Mouse (Mus musculus) lung, postnatal 10 days (tissue): Measurements from ENCODE around the gene Csf1.
"Not testable (repeated sequence)": the region's sequence is repeated elsewhere in the genome, so short reads cannot be mapped to it uniquely, and the experiment has no call there.

Source experiments
- DNase-seq: peaks from one replicate; pipeline ENCODE4 v3.0.0; 2021

Gene Csf1

DNA sequence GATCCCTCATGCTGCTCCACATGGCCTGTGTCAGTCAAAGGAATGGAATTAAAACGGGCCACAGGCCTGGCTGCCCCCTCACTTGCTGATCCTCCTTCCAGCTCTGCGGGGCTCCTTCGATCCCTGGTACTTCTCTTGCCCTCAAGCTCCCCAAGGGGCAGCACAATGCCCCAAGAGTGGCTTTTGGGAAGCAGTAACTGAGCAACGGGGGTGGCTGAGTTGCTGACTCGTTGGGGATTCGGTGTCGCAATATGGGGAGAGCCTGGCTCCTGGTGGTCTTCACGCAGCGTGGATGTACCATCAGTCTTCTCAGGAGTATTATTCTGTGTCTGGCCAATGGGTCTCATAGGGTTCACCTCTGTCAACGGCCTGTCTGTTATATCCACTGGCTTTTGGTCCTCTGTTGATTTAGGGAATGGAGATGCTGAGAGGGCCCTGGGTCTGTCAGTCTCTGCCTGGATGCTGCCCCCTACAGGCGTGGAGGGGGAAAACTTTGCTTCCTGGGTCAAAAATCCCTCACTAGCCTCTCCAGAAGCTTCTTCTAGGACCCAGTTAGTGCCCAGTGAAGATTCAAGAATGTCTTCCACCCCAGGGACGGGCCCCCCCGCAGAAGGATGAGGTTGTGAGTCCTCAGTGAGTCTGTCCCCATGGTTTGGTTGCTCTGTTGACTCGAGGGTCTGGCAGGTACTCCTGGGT is 11.9 kb downstream of the Csf1 start:
- DNase-seq: no peak

DNA sequence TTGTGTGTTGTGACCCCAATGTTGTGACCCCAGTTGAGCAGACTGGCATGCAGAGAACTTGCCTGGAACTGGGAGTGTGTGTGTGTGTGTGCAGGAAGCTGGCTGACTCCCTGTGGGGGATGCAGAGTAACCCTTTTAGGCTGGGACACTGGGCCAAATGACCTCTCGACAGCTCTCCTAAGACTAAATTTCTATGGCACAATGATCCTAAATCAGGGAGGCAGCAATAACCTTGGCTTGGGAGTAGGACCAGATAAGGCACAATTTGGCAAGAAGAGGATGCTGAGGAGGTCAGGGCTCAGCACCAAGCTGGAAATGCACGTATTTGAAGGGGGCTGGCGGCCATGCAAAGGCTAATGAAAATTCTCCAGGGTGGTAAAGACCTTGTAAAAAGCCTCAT is 14.2 kb downstream of the Csf1 start:
- DNase-seq: no peak

DNA sequence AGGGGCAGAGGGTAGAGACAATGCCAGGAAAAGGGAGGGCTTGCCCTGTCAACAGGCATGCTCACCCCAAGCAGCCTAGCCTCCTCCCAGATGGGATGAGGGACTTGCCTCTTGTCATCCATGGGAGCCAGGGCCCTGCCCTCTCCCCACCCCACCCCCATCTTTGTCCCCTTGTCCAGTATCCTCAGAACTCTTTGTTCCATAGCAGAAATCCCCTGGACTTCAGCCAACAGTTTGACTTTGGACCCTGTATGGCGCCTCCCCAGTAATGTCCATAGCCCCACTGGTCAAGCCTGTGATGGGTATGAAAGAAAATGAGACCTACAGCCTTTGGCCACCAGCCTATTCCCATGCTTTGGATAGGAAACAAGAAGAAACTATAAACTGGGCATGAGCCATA is 16.6 kb downstream of the Csf1 start:
- peak; percentile 50 for DNase-seq

DNA sequence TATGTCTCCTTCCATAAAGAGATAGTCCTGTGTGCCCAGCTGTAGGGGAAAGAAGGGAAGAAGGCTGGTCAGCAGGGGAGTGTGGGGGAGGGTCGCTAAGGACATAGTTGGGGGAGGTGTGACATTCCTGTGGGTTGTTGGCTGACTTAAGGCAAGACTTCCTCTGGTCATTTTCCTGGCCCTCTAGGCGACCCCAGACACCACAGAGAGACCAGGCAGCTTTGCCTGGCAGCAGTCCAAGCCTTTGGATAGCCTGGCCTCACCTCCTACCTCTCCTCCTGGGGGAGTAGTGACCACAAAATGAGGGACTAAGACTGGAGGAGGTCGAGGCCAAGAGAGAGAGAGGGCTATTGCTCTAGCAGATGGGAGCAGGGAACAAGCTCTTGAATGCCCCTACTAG is 17.2 kb downstream of the Csf1 start:
- DNase-seq: peak; percentile 40

DNA sequence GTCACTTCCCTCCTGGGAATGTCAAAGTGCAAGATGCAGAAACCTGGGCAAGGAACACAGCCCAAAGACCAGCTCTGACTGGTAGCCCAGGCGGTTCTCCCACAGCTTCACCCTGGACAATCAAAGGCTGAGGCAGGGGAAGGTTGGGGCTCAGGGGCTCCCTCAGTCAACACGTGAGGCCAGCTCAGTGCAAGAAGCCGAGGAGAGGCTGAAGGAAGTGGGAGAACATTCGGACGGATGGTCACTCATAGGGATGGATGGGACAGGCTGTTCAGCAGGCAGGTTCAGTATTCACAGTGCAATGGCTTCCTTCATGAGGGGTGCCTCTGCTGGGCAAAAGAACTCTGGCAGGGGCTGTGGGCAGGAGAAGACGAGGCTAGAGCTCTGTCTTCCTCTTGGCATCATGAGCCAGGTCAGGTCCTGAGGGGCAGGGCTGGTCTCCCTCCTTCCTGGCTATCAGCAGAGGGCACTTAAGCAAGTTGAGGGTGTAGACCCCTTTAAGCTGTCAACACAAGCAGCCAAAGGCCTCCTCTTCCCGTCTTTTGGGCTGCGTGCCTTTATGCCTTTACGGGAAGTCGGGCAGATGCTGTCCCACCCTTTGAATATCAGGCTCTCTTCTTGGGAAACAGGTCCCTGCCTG is 18.1 kb downstream of the Csf1 start:
- DNase-seq: no peak

DNA sequence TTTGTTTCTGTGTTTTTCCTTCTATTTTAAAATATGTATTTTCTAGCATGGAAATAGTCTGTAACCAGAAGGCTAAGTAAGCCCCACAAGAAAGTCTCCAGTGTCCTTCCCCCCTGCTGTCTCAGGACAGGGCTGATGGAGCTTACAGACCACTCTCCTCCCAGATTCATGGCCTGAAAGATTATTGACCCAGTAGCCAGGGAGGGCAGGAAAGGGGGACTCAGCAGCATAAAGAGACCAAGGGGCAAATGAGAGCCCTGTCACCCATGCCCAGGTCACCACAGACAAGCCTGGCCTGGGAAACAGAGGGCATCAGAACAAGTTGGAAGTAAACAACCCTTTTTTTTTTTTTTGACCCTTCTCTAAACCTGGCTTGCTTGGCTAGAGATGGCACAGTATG is 18.9 kb downstream of the Csf1 start:
- DNase-seq: no peak

DNA sequence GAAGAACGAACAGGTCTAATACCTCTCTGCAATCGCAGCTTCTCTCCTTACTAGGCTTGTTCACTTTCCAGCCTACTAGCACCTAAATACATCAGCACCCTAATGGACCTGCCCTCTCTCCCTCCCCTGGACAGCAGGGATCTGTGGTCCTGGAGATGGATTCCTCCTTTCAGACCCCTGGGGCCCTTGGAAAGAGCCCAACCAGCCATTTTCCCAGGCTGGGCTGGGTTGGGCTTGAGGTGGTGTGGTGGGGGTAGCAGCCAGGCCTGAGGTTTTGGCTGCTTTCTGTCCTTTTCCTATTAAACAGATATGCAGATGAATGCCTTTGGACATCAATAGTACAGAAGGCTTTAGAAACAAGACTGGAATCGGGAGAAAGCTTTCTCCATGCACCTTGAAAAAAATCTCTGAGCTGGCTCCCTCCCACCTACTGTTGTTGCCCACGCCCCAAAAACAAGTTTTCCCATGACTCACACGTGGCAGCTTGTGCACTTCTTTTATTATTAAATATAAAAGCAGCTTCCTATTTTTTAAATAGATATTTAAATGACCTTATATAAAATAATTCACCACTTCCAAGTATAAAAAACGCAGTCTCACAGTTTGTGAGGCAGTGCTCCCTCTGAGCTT is 19.6 kb downstream of the Csf1 start:
- peak; percentile 86 for DNase-seq

DNA sequence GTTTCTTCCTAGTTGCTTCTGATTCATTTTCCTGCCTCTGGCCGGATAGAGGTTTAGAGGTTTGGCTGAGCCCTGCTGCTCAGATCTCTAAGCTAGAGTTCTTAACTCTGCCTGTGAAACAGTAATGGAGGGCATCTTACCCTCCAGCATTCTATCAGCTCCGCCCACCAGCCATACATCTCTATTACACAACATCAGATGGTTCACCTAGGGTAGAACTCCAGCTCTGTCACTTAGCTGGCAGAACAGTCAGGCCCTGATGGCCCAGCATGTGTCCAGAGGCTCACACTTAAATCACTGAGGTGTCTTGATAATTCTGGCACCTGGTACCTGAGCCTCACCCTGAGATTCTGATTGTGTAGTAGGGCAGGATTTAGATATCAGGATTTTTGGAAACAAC is 20.3 kb downstream of the Csf1 start:
- no peak for DNase-seq

DNA sequence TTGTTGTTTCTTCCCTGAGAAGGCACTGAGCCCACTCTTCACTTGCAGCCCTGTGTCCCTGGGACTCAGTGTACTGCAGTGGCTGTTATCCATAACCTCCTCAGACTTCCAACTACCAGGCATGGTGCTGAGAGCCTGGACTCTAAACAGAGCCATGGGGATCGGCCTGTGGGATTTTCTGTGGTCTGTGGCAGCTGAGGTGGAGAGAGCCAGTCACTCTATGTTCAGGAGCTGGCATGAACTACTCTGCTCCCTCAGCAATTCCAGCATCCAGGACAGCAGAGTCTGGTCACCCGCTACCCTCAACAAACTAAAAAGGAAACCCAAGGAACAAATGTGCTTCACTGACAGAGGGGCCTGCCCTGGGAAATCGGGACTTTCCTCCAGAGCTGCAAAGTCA is 20.8 kb downstream of the Csf1 start:
- DNase-seq: no peak

DNA sequence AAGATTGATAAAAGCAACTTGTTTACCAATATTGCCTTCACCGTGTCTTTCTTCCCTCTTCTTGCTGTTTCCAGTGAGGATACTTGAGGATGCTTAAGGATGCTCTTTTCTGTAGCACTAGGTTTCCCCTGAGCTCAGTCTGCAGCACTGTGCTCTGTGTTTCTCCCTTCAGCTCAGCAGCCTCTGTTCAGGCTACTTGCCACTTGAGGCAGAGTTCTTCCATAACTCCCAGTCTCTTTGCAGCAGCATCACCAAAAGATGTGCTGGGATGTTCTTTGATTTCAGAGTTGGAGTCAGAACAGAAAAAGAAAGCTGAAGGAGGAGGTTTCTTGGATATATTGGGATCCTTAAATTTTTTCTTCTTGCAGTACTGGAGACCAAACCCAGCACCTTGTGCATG is 21.6 kb downstream of the Csf1 start:
- DNase-seq: no peak

DNA sequence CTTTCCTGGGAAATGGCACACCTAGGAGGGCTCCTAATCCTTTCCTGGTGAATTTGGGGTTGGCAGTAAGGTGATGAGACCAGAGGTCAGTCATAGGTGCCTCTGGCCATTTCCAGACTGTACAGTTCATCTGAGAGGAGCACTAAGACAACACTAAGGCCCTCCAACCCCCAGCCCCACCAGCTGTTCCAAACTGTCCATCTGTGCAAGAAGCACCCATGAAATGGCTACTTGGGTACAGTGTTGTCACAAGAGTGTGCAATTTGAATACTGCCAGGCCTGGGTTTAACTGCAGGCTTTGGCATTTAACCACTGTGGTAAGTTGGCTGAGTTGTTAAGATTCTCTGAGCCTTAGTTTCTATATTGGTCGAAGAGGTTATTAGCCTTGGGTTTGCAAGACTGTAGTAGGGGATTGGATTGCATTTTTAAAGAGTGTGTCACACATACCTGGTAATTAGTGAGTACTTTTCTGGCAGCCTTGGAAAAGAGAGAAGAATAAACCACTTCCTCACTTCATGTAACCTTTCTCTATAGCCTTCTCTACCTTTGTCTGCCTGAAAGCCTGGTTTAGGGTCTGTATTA is 22.6 kb downstream of the Csf1 start:
- DNase-seq: no peak

DNA sequence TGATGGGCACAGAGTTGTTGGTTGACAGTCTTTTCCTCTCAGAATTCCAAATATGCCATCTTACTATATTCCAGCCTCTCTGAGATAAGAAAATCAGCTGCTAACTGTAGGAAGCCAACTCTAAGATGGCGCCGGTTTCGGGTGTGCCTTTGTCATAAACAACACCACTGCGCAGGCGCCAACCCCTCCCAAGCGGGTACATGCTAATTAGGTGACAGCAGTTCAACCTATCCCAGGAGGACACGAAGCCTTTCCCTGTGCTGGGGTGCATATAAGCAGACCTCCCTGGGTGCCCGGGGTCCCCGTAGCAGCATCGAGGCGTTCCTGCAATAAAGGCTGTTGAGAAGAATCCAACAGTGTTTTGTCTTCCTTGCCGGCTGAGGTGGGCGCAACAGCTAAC is 24.6 kb downstream of the Csf1 start:
- DNase-seq: not testable (repeated sequence)

DNA sequence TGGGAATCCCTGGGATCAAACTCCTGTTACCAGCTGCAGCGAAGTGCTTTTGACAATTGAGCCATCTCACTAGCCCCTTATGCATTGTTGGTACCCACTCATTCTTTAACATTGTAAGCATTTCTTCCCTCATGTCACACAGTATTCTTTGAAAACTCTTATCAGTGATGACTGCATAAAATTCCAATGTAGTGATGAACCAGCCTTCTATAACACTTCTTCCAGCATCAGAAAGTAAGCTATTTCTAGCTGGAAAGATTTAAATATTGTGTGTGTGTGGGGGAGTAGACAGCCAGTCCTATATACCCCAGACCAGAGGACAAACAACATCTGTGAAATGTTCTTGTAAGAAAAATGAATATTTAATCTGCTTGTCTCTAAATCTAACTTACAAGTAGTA is 26.9 kb downstream of the Csf1 start:
- no peak for DNase-seq

DNA sequence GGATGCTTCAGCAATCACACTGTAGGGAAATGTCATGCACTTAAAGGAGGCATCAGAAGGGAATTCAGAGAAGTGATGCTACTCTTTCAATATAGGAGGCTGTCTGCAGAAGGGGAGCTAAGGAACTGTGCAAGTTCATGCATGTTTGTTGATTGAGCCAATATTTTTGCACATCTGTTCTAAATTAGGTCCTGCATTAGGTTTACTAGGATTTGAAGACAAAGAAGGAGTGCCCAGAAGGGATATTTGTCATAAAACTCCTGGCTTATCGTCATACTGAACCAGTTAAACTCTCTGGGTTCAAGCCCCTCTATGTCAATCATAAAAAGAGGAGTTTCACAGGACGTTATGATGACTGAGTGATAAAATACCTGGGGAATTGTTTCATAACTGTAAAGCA is 30.0 kb downstream of the Csf1 start:
- DNase-seq: no peak

DNA sequence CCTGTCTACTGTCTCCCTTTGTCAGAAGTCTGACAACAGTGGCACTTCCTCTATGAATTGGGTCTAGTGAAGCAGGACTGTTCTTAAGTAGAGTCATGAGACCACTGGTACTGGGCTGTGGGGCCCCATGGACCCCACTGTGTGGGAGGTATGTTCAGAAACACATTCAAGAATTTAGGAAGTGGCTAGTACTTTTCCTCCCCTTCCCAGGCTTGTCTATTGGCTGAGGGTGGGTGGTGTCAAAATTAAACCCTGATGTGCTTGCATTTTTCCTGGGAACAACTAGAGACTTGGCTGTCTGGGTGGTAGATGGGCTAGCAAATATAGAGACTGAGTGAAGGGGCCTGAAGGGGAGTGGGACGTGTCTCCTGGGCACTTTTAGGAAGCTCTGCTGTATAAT is 31.8 kb downstream of the Csf1 start:
- DNase-seq: no peak

DNA sequence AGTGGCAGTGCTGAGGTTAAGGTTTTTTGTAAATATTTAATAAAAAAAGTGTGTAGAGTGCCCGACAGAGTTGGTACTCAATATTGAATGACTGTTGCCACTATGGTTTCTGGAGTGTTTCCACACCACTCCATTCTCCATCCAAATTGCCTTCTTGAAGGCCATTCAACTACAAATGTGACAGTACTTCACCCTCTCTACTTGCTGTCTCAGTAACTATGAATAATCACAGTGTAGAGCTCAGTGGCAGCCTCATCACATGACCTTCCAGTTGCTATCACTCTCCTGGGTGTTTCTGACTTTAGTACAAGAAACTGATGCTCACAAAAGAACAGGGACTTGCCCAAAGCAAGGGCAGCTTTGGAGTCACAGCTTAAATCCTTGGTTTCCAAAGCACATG is 44.3 kb downstream of the Csf1 start:
- no peak for DNase-seq

DNA sequence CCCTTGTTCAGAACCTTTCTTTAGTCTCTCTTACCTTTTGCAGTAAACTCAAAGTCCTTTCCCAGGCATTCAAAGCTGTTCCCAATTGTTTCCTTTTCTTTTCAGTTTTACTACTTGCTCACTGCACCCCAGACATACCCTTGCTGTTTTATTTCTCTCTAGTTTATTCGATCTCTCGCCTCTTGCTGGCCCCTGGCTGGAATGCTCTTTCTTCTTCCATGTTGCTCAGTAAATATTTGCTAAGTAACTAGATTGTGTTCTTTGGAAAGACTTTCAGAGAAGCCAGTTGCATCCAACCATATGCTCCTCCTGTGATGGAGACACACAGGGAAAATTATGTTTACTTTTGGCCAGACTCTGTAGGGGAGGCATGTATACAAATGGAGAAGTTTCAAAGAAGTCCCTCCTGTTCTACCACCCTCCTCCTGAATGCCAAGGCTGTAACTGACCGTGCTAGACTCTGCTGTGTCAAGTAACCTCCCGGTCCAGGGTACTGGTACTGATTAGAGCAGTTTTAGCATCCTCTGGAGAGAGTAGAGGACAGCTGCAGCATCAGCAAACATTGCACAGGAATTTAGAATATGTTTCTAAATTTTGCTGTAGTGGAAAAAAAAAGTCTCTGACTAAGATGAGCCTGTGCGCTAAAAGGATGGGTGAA is 45.9 kb downstream of the Csf1 start:
- DNase-seq: no peak

DNA sequence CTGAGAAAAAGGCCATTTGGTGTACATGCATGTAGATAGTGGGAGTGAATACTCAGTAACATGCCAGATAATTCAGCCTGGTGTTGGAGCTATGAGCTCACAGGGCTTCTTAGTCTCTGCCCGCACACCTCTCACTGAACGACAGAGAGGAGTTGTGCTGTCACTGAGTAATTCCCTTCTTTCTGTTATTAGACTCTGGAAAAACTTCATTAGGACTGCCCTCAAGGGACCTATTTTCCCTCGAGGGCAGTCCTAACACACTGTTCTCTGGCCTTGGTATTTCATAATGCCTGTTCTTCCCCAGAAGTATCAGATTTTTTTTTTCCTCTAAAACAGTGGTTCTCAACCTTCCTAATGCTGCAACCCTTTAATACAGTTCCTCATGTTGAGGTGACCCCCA is 48.2 kb downstream of the Csf1 start:
- no peak for DNase-seq

DNA sequence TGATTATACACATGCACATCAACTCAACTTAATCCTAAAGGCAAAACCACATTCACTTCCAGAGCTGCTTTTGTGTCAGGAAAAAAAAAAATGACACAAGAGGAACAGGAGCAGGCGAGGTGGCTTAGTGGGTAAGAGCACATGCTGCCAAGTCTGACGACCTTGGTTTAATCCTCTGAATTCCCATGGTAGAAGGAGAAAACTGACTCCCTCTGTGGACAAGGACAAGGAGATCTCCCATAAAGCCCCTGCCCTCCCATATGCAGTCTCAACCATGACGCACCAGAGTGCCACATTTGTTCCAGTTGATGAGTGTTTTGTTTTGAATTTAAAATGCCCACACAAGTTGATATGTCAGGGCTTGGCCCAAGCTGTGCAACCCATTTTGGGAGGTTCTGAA is 51.1 kb downstream of the Csf1 start:
- no peak for DNase-seq

DNA sequence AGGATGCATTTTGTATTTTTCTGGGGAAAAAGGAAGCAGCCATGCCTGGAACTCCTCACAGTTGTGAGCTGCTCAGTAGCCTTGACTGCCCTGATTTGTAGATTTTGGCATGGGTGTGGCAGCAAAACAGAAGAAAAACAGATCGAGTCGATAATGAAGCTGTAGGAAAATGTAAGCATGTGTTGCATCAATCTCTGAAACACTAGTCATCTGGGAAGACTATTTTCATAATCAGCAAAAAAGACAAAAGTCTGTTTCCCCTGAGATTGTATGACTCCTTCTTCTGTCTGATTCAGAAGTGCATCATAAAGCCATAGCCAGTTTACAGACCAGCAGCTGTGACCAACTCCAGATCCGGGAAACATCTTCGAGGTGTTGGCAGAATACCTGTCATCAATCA is 53.0 kb downstream of the Csf1 start:
- DNase-seq: no peak

DNA sequence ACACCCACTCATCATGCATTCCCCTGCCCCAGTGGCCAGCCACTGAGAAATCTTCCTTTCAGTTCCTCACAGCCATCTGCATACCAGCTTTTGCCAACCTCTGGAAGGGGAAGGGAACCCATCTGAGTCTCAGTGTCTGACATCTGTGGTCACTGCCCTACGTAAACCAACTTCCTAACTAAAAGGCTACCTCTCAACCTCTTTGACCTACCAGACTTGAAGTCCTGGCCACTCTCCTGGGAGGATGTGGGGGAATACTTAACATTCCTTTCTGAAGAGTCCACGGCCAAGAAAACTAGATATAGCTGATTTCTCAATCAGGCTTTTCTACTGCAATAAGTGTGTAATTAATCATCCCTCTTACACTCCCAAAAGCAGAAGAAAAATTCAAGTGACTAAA is 54.1 kb downstream of the Csf1 start:
- DNase-seq: no peak

DNA sequence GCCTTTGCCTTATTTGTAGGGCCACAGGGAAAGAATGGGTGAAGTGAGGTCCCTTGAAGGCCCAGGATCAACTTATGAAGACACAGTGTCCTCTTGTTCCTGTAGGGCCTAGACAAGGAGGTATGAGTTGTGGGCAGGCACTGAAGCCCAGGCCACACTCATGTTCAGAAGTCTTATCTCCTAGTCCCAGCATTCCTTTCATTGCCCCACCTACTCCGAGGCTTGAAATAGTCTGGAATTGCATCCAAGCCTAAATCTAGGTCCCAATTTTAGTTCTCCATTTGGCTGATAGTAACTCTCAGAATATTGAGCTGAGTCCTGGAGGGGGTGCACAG is 55.9 kb downstream of the Csf1 start:
- DNase-seq: no peak

DNA sequence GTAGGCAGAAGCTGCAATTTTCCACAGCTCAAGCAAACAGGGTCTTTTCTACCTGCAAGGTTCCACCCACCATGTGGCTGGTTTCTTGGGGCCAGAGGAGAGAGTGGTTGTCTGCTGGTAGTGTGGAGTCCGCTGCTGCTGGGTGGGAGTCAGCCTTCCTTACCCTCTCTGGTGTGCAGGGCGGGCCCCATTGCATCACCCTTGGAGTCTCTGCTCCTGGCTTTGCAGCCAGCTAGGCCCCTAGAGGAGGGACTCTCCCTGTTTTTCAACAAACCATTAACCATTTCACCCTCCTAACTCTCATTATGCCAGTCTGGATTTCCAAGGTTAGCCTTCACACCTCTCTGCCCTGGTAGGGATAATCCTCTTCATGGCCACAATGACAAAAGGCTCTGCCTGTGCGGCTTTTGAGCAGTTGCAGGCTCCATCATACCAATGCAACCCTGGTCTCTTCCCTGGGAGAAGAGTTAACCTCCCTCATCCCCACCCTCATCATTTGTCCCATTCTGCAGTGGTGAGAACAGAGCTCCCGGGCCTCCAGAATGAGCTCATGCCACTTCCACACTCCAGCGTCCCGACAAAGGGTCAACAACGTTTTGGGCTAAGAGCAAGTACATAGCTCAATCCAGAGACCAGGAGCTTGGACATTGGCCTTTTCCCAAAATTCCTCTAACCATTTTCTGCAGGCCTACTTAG is 56.4 kb downstream of the Csf1 start:
- DNase-seq: peak; percentile 24
